ENCODE assay signal across 13 mouse cellular contexts in genomic region chr17:5583472-5584145, GRCm38 (mm10).
DNase-seq lines count a peak whose midpoint lies in the region; ATAC-seq and TF ChIP-seq lines count a peak whose summit lies in the region.
"Had no signal": no experiment of that assay in that cellular context is flagged by ENCODE, and none has a peak within 500 bp of the region (broad histone marks: within the 10 kb centered on the region; RNA-seq: fewer than 3 reads in every experiment).

No protein-coding gene starts in this region.

- no peaks in the 10 kb centered on the region for H3K27me3 ChIP-seq in limb, embryonic 13.5 days
- H3K27me3 ChIP-seq: liver, embryonic 15.5 days had no signal

- H3K36me3 ChIP-seq in limb, embryonic 13.5 days: no peaks in the 10 kb centered on the region
- H3K36me3 ChIP-seq: heart, embryonic 12.5 days; liver, embryonic 15.5 days had no signal

- peak overlapping the region; percentile 76 for H3K27ac ChIP-seq in layer of hippocampus, adult 2 months
- H3K27ac ChIP-seq in limb, embryonic 13.5 days: no peak overlapping the region
- H3K27ac ChIP-seq: liver, embryonic 15.5 days had no signal

- TF ChIP-seq CTCF in layer of hippocampus, adult 2 months (conservative IDR thresholded peaks at IDR 0.05): no peak

- peak overlapping the region; percentile 8 for H3K4me3 ChIP-seq in layer of hippocampus, adult 2 months
- H3K4me3 ChIP-seq in limb, embryonic 13.5 days: no peak overlapping the region
- H3K4me3 ChIP-seq: heart, embryonic 12.5 days; liver, embryonic 15.5 days had no signal

- H3K4me1 ChIP-seq in limb, embryonic 13.5 days: peaks cover 19% of the 10 kb centered on the region
- H3K4me1 ChIP-seq: heart, embryonic 12.5 days; liver, embryonic 15.5 days had no signal

- H3K9ac ChIP-seq in limb, embryonic 13.5 days: no peak overlapping the region
- H3K9ac ChIP-seq: heart, embryonic 12.5 days; liver, embryonic 15.5 days had no signal

- ATAC-seq in cerebellum, adult (ENCODE audit: insufficient number of reproducible peaks, low FRiP score, low TSS enrichment): peak; percentile 72; the same call in 1 of the 2 replicates
- ATAC-seq in limb, embryonic 13.5 days (ENCODE audit: low FRiP score, low read depth): no peak
- no peak for ATAC-seq in granulocyte monocyte progenitor cell, adult 5-6 weeks (replicated peaks; ENCODE audit: poor library complexity, severe bottlenecking)

- no peak for DNase-seq in cerebellum, adult 11-12 months
- no peak for DNase-seq in layer of hippocampus, adult 2 months (ENCODE audit: low spot score in 2 of 2)
- no peak for DNase-seq in layer of hippocampus, adult 8-10 months (ENCODE audit: low spot score in 2 of 2)
- DNase-seq in retina, embryonic 14.5 days (ENCODE audit: low spot score): peak; percentile 10
- no peak for DNase-seq in embryo, embryonic 9.5 days (ENCODE audit: extremely low spot score)
- DNase-seq: adrenal gland, postnatal 10 days; layer of hippocampus, adult 9-11 months; thymus, postnatal 14 days had no signal

- H3K4me2 ChIP-seq in limb, embryonic 13.5 days (replicated peaks): peak overlapping the region; percentile 21; the same call in 1 of the 2 replicates
- H3K4me2 ChIP-seq: heart, embryonic 12.5 days; liver, embryonic 15.5 days had no signal

- no peaks in the 10 kb centered on the region for H3K9me3 ChIP-seq in limb, embryonic 13.5 days
- H3K9me3 ChIP-seq: heart, embryonic 12.5 days; liver, embryonic 15.5 days had no signal

- WGBS in limb, embryonic 13.5 days: 33% methylated on average over 12 of the region's 12 CpGs
